Mouse (Mus musculus) forebrain, embryonic 12.5 days (tissue): ENCODE data around the gene Zfp697. TPM values are rescaled to one million over a fixed set of nuclear protein-coding genes. Genes with fewer than 3 reads are reported as not detected.
"Not testable (repeated sequence)": the region's sequence is repeated elsewhere in the genome, so short reads cannot be mapped to it uniquely, and the experiment has no call there.

Experiments
- ATAC-seq: fragments of 200-750 bp; cut with Nextera tagmentation; 2 replicates; pipeline ENCODE4 v1.8.0; 2017; ENCODE audit warnings: moderate TSS enrichment; ENCODE audit not compliant: low FRiP score
- H3K27ac ChIP-seq: fragments of 300-500 bp; sonication (generic); 2 replicates; pipeline ENCODE4 v1.5.1; 2016; ENCODE audit warnings: mild to moderate bottlenecking
- H3K27me3 ChIP-seq: fragments of 300-500 bp; sonication (generic); 2 replicates; pipeline ENCODE4 v1.6.1; 2016; ENCODE audit warnings: mild to moderate bottlenecking
- H3K36me3 ChIP-seq: fragments of 300-500 bp; sonication (generic); replicated peaks from 2 replicates; pipeline ENCODE4 v1.6.1; 2016; ENCODE audit warnings: mild to moderate bottlenecking
- H3K4me1 ChIP-seq: fragments of 300-500 bp; sonication (generic); 2 replicates; pipeline ENCODE4 v1.6.1; 2016
- H3K4me2 ChIP-seq: fragments of 300-500 bp; sonication (generic); 2 replicates; pipeline ENCODE4 v1.6.1; 2016; ENCODE audit warnings: mild to moderate bottlenecking, moderate library complexity
- H3K4me3 ChIP-seq: fragments of 300-500 bp; sonication (generic); replicated peaks from 2 replicates; pipeline ENCODE4 v1.5.1; 2016; ENCODE audit warnings: mild to moderate bottlenecking
- H3K9ac ChIP-seq: fragments of 300-500 bp; sonication (generic); 2 replicates; pipeline ENCODE4 v1.6.1; 2016; ENCODE audit warnings: mild to moderate bottlenecking
- H3K9me3 ChIP-seq: fragments of 300-500 bp; sonication (generic); 2 replicates; pipeline ENCODE4 v1.6.1; 2016
- WGBS: fragments of 180-500 bp; shearing (Covaris S2); methylation state at CpG from one replicate; pipeline ENCODE4 v1.1.7; 2016; 5-methylcytosine and 5-hydroxymethylcytosine counted together
- polyA plus RNA-seq: library from polyadenylated mRNA; unstranded; fragments of >200 nt; fragmentation: Nextera tagmentation; extraction: Ambion mirVana; gene quantifications from 2 replicates; pipeline ENCODE4 v1.2.1, GENCODE M21; 2016

The Zfp697 gene
- polyA plus RNA-seq, 1 experiment from 2014 or later, result 9.8 TPM

- H3K27me3 ChIP-seq, H3K36me3 ChIP-seq, ATAC-seq, H3K4me3 ChIP-seq, H3K9me3 ChIP-seq, H3K4me1 ChIP-seq, H3K27ac ChIP-seq, H3K9ac ChIP-seq, H3K4me2 ChIP-seq: not testable (repeated sequence)
- WGBS, result 95% methylated on average over 16 of the region's 27 CpGs
Observed at GRCm38 (mm10) chr3:98410619-98411580, 28.6 kb downstream of the Zfp697 start.

GRCm38 (mm10) chr3:98413733-98414132, 31.5 kb downstream of the Zfp697 start:
- Histone ChIP-seq H3K4me1 (0 out of 2 replicates have a peak, but pooled peaks cover 5% of the 10 kb centered on the region), H3K27me3 (no peaks in the 10 kb centered on the region), H3K9ac (no peak overlapping the region), H3K27ac (no peak overlapping the region), H3K4me2 (no peak overlapping the region), H3K4me3 (no peak overlapping the region), H3K36me3 (no peaks in the 10 kb centered on the region), H3K9me3 (no peaks in the 10 kb centered on the region)
- ATAC-seq, result no peak
- WGBS, result 94% methylated on average over 2 of the region's 2 CpGs

GRCm38 (mm10) chr3:98414296-98414695, 32.0 kb downstream of the Zfp697 start:
- no peak overlapping the region for H3K9ac ChIP-seq
- no peaks in the 10 kb centered on the region for H3K9me3 ChIP-seq
- H3K4me3 ChIP-seq, result no peak overlapping the region
- no peak for ATAC-seq
- 91% methylated on average over 3 of the region's 3 CpGs for WGBS
- no peaks in the 10 kb centered on the region for H3K36me3 ChIP-seq
- H3K4me2 ChIP-seq, result no peak overlapping the region
- 0 out of 2 replicates have a peak, but pooled peaks cover 5% of the 10 kb centered on the region for H3K4me1 ChIP-seq
- H3K27me3 ChIP-seq, result no peaks in the 10 kb centered on the region
- H3K27ac ChIP-seq, result no peak overlapping the region

DNA sequence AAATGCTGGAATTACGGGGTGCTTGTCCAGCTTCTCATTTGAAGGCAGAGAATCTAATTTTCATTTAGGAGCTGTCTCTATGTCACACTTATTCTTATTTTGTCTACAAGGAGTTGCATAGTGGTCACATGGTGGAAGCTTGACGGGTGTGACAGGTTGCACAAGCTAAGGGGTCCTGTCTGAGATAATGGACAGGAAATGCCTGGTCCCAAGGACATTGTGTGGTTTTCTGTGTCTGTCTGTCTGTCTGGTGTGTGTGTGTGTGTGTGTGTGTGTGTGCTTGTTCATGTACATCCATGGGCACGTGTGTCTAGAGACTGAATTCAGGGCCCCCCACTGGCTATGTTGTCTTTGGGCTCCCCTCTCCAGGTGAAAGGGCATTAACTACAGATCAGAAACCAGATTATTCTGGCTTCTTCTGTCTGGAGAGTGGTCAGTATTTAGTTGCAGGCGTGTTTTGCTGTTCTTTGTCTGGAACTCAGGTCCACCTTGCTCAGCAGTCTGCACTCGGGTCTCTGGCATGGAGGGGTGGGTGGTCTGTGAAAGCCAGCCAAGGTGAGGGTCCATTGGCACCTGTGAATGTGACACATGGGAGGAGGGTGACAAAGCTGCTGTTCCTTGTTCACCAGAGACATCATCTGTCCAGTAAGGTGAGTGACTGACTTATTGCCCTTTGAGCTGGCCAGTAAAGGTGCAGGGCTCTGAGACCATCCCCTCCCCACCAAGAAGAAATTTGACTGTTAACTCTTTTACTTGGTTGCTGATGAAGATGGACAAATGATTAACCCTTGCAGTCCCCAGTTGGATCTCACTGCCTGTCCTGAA, 34.4 kb downstream of the Zfp697 start:
- no peaks in the 10 kb centered on the region for H3K36me3 ChIP-seq
- H3K9me3 ChIP-seq, result no peaks in the 10 kb centered on the region
- no peak for ATAC-seq
- no peak overlapping the region for H3K4me2 ChIP-seq
- H3K27me3 ChIP-seq, result no peaks in the 10 kb centered on the region
- H3K27ac ChIP-seq, result no peak overlapping the region
- no peak overlapping the region for H3K9ac ChIP-seq
- 80% methylated on average over 5 of the region's 5 CpGs for whole genome bisulfite sequencing
- no peak overlapping the region for H3K4me3 ChIP-seq
- H3K4me1 ChIP-seq, result peaks cover 8% of the 10 kb centered on the region; the same call in 1 of the 2 replicates

GRCm38 (mm10) chr3:98417328-98417727, 35.1 kb downstream of the Zfp697 start:
- H3K9me3 ChIP-seq, result no peaks in the 10 kb centered on the region
- H3K4me1 ChIP-seq, result peaks cover 8% of the 10 kb centered on the region; the same call in 1 of the 2 replicates
- no peak overlapping the region for H3K27ac ChIP-seq
- no peak for ATAC-seq
- H3K27me3 ChIP-seq, result no peaks in the 10 kb centered on the region
- H3K36me3 ChIP-seq, result no peaks in the 10 kb centered on the region
- no peak overlapping the region for H3K9ac ChIP-seq
- H3K4me2 ChIP-seq, result no peak overlapping the region
- 81% methylated on average over 4 of the region's 4 CpGs for WGBS
- H3K4me3 ChIP-seq, result no peak overlapping the region

GRCm38 (mm10) chr3:98418991-98419785, 36.9 kb downstream of the Zfp697 start:
- H3K27me3 ChIP-seq, result no peaks in the 10 kb centered on the region
- 72% methylated on average over 6 of the region's 6 CpGs for WGBS

GRCm38 (mm10) chr3:98419786-98420070, 37.5 kb downstream of the Zfp697 start:
- Histone ChIP-seq H3K9ac (no peak overlapping the region), H3K4me3 (no peak overlapping the region), H3K27ac (no peak overlapping the region), H3K27me3 (no peaks in the 10 kb centered on the region), H3K9me3 (no peaks in the 10 kb centered on the region), H3K36me3 (no peaks in the 10 kb centered on the region), H3K4me2 (no peak overlapping the region), H3K4me1 (peaks cover 8% of the 10 kb centered on the region; the same call in 1 of the 2 replicates)
- WGBS, result 51% methylated on average over 4 of the region's 4 CpGs
- ATAC-seq, result no peak

More at GRCm38 (mm10) chr3:98418991-98419785, 36.9 kb downstream of the Zfp697 start:
- ATAC-seq, result no peak
- Histone ChIP-seq H3K9ac (no peak overlapping the region), H3K27ac (no peak overlapping the region), H3K4me1 (peaks cover 8% of the 10 kb centered on the region; the same call in 1 of the 2 replicates), H3K9me3 (no peaks in the 10 kb centered on the region), H3K4me3 (no peak overlapping the region), H3K36me3 (no peaks in the 10 kb centered on the region), H3K4me2 (no peak overlapping the region)

GRCm38 (mm10) chr3:98422926-98423325, 40.7 kb downstream of the Zfp697 start:
- Histone ChIP-seq H3K4me2 (no peak overlapping the region), H3K9me3 (no peaks in the 10 kb centered on the region), H3K4me3 (no peak overlapping the region), H3K27me3 (peaks cover 23% of the 10 kb centered on the region), H3K9ac (no peak overlapping the region), H3K27ac (no peak overlapping the region), H3K4me1 (peaks cover 12% of the 10 kb centered on the region), H3K36me3 (peaks cover 9% of the 10 kb centered on the region)
- ATAC-seq, result no peak
- WGBS, result 96% methylated on average over 4 of the region's 4 CpGs

DNA sequence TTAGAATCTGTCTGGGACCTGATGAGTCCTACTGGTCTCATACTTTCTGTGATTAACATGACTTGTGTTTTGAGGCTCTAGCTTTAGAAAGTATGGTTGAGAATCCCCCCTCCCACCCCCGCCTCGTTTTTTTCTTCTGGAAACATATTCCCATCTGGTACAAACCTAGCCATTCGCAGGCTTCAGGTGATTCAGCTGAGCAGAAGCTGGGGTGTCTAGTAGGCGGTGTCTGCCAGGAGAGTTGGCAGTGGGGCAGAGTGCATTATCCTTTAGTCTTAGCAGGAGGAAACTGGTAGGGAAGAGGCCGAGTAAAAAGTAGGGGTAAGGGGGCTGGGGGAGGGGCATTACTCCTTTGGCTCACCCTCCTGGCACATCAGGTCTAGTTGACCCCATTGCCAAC, 44.5 kb downstream of the Zfp697 start:
- 46% methylated on average over 5 of the region's 5 CpGs for whole genome bisulfite sequencing
- ATAC-seq, result no peak
- Histone ChIP-seq H3K36me3 (peaks cover 9% of the 10 kb centered on the region), H3K27ac (no peak overlapping the region), H3K4me2 (peak overlapping the region; percentile 95), H3K9ac (peak overlapping the region; percentile 58; the same call in 1 of the 2 replicates), H3K4me1 (peaks cover 23% of the 10 kb centered on the region), H3K4me3 (peak overlapping the region; percentile 63), H3K27me3 (peaks cover 46% of the 10 kb centered on the region), H3K9me3 (no peaks in the 10 kb centered on the region)

DNA sequence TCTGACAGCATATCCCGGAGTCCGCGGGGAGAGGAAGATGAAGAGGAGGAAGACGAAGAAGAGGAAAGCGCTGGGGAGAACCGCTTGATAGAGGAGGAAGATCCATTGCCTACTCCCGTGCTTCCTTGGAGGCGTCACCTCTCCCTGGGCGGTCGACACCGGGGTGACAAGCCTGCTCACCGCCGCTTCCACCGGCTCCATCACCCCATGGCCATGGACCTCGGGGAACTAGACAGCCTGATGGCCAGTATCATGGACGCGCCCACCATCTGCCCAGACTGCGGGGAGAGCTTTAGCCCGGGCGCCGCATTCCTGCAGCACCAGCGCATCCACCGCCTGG, 45.0 kb downstream of the Zfp697 start:
- under 1% methylated on average over 23 of the region's 23 CpGs for WGBS

GRCm38 (mm10) chr3:98427600-98428448, 45.6 kb downstream of the Zfp697 start:
- Histone ChIP-seq H3K4me3 (peak overlapping the region; percentile 63), H3K9me3 (no peaks in the 10 kb centered on the region), H3K36me3 (peaks cover 9% of the 10 kb centered on the region), H3K4me2 (peak overlapping the region; percentile 95), H3K9ac (peak overlapping the region; percentile 58), H3K27ac (no peak overlapping the region), H3K4me1 (peaks cover 23% of the 10 kb centered on the region), H3K27me3 (peaks cover 46% of the 10 kb centered on the region)
- under 1% methylated on average over 110 of the region's 110 CpGs for WGBS
- ATAC-seq, result peak; percentile 94

More for the DNA sequence above, 45.0 kb downstream of the Zfp697 start:
- peaks cover 9% of the 10 kb centered on the region for H3K36me3 ChIP-seq
- no peak for ATAC-seq
- H3K27me3 ChIP-seq, result peaks cover 46% of the 10 kb centered on the region
- no peak overlapping the region for H3K27ac ChIP-seq
- H3K4me1 ChIP-seq, result peaks cover 23% of the 10 kb centered on the region
- peak overlapping the region; percentile 58 for H3K9ac ChIP-seq
- peak overlapping the region; percentile 95 for H3K4me2 ChIP-seq
- peak overlapping the region; percentile 63 for H3K4me3 ChIP-seq
- H3K9me3 ChIP-seq, result no peaks in the 10 kb centered on the region
